In the genomic region with DNA sequence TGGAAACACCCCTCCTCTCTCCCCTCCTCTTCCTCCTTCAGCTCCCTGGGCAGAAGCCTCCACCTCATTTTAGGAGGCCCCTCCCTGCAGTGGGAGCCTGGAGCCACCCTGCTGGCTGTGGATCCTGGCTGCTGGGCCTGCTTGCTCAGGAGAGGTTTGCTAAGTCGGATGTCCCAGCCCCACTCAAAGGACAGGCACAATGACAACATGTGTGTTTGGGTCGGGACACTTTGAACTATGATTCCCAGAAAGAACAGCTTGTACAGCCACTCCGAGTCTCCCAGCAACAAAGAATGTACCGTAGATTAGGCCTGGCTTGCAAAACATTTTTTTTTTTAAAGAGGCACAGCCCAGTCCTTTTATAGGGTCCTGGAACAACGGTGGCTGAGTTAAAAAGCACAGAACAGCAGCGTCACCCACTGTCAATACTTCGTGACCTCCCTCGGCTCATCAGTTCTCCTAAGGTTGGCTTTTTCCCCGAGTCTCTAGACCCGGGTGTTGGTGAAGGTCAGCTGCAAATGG, we compare ENCODE assay signal across 8 mouse cellular contexts.
A peak's percentile ranks its signal among the peaks of the same experiment; 100 is the strongest.
DNase-seq lines count a peak whose midpoint lies in the region; ATAC-seq lines count a peak whose summit lies in the region.

No protein-coding gene starts in this region.

- peaks cover 39% of the 10 kb centered on the region for H3K4me1 ChIP-seq in hindbrain, embryonic 15.5 days (replicated peaks)
- H3K4me1 ChIP-seq in stomach, embryonic 15.5 days: peaks cover 54% of the 10 kb centered on the region

- peak; percentile 52 to 84 for DNase-seq in urinary bladder, postnatal 36 days (ENCODE audit: low spot score in 2 of 2)
- no peak for DNase-seq in urinary bladder, postnatal 10 days (ENCODE audit: low spot score)
- DNase-seq in frontal cortex, postnatal 14 days (ENCODE audit: low spot score in 2 of 2): peak; percentile 33 to 60
- DNase-seq in left cerebral cortex, adult 8-10 months (ENCODE audit: low spot score in 2 of 2): peak; percentile 26 to 56
- DNase-seq in lung, postnatal 36 days: peak; percentile 96
- no peak for DNase-seq in thymus, postnatal 10 days (ENCODE audit: low spot score in 2 of 2)

- no peak overlapping the region for H3K4me2 ChIP-seq in hindbrain, embryonic 15.5 days
- H3K4me2 ChIP-seq in stomach, embryonic 15.5 days: peak overlapping the region; percentile 37

- H3K9me3 ChIP-seq in hindbrain, embryonic 15.5 days: no peaks in the 10 kb centered on the region
- no peaks in the 10 kb centered on the region for H3K9me3 ChIP-seq in stomach, embryonic 15.5 days

- no peaks in the 10 kb centered on the region for H3K27me3 ChIP-seq in hindbrain, embryonic 15.5 days
- no peaks in the 10 kb centered on the region for H3K27me3 ChIP-seq in stomach, embryonic 15.5 days (replicated peaks)

- H3K4me3 ChIP-seq in hindbrain, embryonic 15.5 days: no peak overlapping the region
- no peak overlapping the region for H3K4me3 ChIP-seq in stomach, embryonic 15.5 days (replicated peaks)

- ATAC-seq in hindbrain, embryonic 15.5 days (ENCODE audit: low FRiP score, low read depth): peak; percentile 71; the same call in 1 of the 2 replicates
- peak; percentile 67 for ATAC-seq in stomach, embryonic 15.5 days (ENCODE audit: insufficient read depth, low FRiP score, low read depth)

- H3K36me3 ChIP-seq in hindbrain, embryonic 15.5 days: no peaks in the 10 kb centered on the region
- no peaks in the 10 kb centered on the region for H3K36me3 ChIP-seq in stomach, embryonic 15.5 days

- WGBS in hindbrain, embryonic 15.5 days: 14% methylated on average over 10 of the region's 10 CpGs
- 21% methylated on average over 10 of the region's 10 CpGs for WGBS in stomach, embryonic 15.5 days

- no peak overlapping the region for H3K9ac ChIP-seq in hindbrain, embryonic 15.5 days
- 0 out of 2 replicates have a peak overlapping the region, but pooled peaks have one; percentile 13 for H3K9ac ChIP-seq in stomach, embryonic 15.5 days

- H3K27ac ChIP-seq in hindbrain, embryonic 15.5 days (replicated peaks): peak overlapping the region; percentile 78
- H3K27ac ChIP-seq in stomach, embryonic 15.5 days: peak overlapping the region; percentile 98

Comparison
In these comparisons a context has a peak if more than half of its experiments do, and no peak if none do; other contexts are left out.
1. DNase-seq: peak in urinary bladder, postnatal 36 days (2 of 2), frontal cortex, postnatal 14 days (2 of 2), left cerebral cortex, adult 8-10 months (2 of 2) and lung, postnatal 36 days (single experiment); none in urinary bladder, postnatal 10 days (single experiment) and thymus, postnatal 10 days (0 of 2).